18 mouse cellular contexts compared by ENCODE assay signal in genomic region chr12:111842565-111843433, GRCm38 (mm10). TPM values are rescaled to one million over a fixed set of nuclear protein-coding genes. Genes with fewer than 3 reads are reported as not detected.
DNase-seq lines count a peak whose midpoint lies in the region; ATAC-seq and TF ChIP-seq lines count a peak whose summit lies in the region.
"Had no signal": no experiment of that assay in that cellular context is flagged by ENCODE, and none has a peak within 500 bp of the region (broad histone marks: within the 10 kb centered on the region; RNA-seq: fewer than 3 reads in every experiment).

No protein-coding gene starts in this region.

- TF ChIP-seq RAD21 in CH12.LX (IDR thresholded peaks at IDR 0.05; ENCODE audit: low read depth, low read length), result no peak; the same call in none of the 2 replicates

- no peak for TF ChIP-seq POLR2A in CH12.LX (IDR thresholded peaks at IDR 0.05; ENCODE audit: low read depth, low read length)
- TF ChIP-seq POLR2A in cortical plate, adult 2 months (IDR thresholded peaks at IDR 0.05; ENCODE audit: extremely low read depth, insufficient read depth, low read length), result no peak

- H3K79me2 ChIP-seq in CH12.LX (replicated peaks; ENCODE audit: control insufficient read depth, extremely low read depth, insufficient read depth, poor library complexity, severe bottlenecking), result no peaks in the 10 kb centered on the region

- no peak for DNase-seq in layer of hippocampus, adult 2 months (ENCODE audit: low spot score in 2 of 2)
- DNase-seq in layer of hippocampus, postnatal 14 days (ENCODE audit: low spot score in 2 of 2), result no peak
- DNase-seq in CH12.LX (ENCODE audit: extremely low read depth), result peak; percentile 12
- DNase-seq in liver, postnatal 0 days, result no peak
- DNase-seq in spleen, postnatal 36 days (ENCODE audit: low spot score in 2 of 2), result no peak
- DNase-seq in ovary, postnatal 14 days (ENCODE audit: low spot score), result no peak
- DNase-seq: cerebellum, adult 18-20 months; gastrocnemius, postnatal 25 days; heart, postnatal 36 days; lung, postnatal 14 days; right cerebral cortex, postnatal 25 days had no signal

- no peaks in the 10 kb centered on the region for H3K27me3 ChIP-seq in CH12.LX (replicated peaks)
- H3K27me3 ChIP-seq in liver, postnatal 0 days (ENCODE audit: insufficient read depth, low read length), result no peaks in the 10 kb centered on the region
- no peaks in the 10 kb centered on the region for H3K27me3 ChIP-seq in forebrain, embryonic 12.5 days
- H3K27me3 ChIP-seq: heart, embryonic 12.5 days; limb, embryonic 13.5 days; midbrain, embryonic 13.5 days had no signal

- TF ChIP-seq EP300 in CH12.LX (IDR thresholded peaks at IDR 0.05; ENCODE audit: low read length), result no peak
- TF ChIP-seq EP300 in liver, postnatal 0 days (IDR thresholded peaks at IDR 0.05; ENCODE audit: low read depth), result no peak

- peaks cover 0 to 7% of the 10 kb centered on the region in 2 experiments for H3K36me3 ChIP-seq in CH12.LX (replicated peaks in 1 of 2; ENCODE audit: control insufficient read depth in 1 of 2, insufficient read depth in 1 of 2, low read length in 1 of 2)
- peaks cover 13% of the 10 kb centered on the region for H3K36me3 ChIP-seq in liver, postnatal 0 days (replicated peaks; ENCODE audit: insufficient read depth, low read length)
- H3K36me3 ChIP-seq in forebrain, embryonic 12.5 days (replicated peaks), result no peaks in the 10 kb centered on the region

- no peak overlapping the region for H3K9ac ChIP-seq in CH12.LX (ENCODE audit: insufficient read depth, low read depth)
- no peak overlapping the region for H3K9ac ChIP-seq in liver, postnatal 0 days (replicated peaks)
- no peak overlapping the region for H3K9ac ChIP-seq in forebrain, embryonic 12.5 days
- H3K9ac ChIP-seq: heart, embryonic 12.5 days; limb, embryonic 13.5 days; midbrain, embryonic 13.5 days had no signal

- no peak for TF ChIP-seq CTCF in layer of hippocampus, adult 2 months (conservative IDR thresholded peaks at IDR 0.05)
- TF ChIP-seq CTCF in CH12.LX (conservative IDR thresholded peaks at IDR 0.05 in 1 of 2, IDR thresholded peaks at IDR 0.05 in 1 of 2; ENCODE audit: low read depth in 2 of 2, low read length in 2 of 2), result no peak; a peak in 1 of 4 replicates
- no peak for TF ChIP-seq CTCF in cortical plate, adult 2 months (IDR thresholded peaks at IDR 0.05; ENCODE audit: extremely low read depth, insufficient read depth, low read length)
- TF ChIP-seq CTCF in liver, postnatal 0 days (IDR thresholded peaks at IDR 0.05; ENCODE audit: low read depth), result peak; percentile 24; the same call in 1 of the 2 replicates

- ATAC-seq in liver, postnatal 0 days, result peak; percentile 56
- ATAC-seq in forebrain, embryonic 12.5 days (ENCODE audit: low FRiP score), result no peak
- ATAC-seq: inflammation-experienced regulatory T-cells, adult 6 months; midbrain, embryonic 13.5 days had no signal

- no peak overlapping the region for H3K4me3 ChIP-seq in layer of hippocampus, adult 2 months
- H3K4me3 ChIP-seq in CH12.LX (replicated peaks in 1 of 3; ENCODE audit: low read depth in 2 of 3, low read length in 2 of 3, poor library complexity in 1 of 3), result no peak overlapping the region
- no peak overlapping the region for H3K4me3 ChIP-seq in cortical plate, adult 2 months (ENCODE audit: insufficient read depth, low read length)
- H3K4me3 ChIP-seq in liver, postnatal 0 days (ENCODE audit: low read depth, low read length), result no peak overlapping the region
- H3K4me3 ChIP-seq in forebrain, embryonic 12.5 days (replicated peaks), result no peak overlapping the region
- H3K4me3 ChIP-seq: erythroblast, embryonic 14.5 days; heart, embryonic 12.5 days; limb, embryonic 13.5 days; midbrain, embryonic 13.5 days had no signal

- in situ Hi-C loops in CH12.LX (cut with MboI; ENCODE audit: low pct_ligation_motif_present, low pct_unique_long_range_greater_than_20kb, low sequenced_read_pairs), result no loop called here

- H3K4me2 ChIP-seq in CH12.LX (ENCODE audit: insufficient read depth, low read depth, poor library complexity, severe bottlenecking), result no peak overlapping the region
- no peak overlapping the region for H3K4me2 ChIP-seq in liver, postnatal 0 days (ENCODE audit: low read depth, low read length)
- no peak overlapping the region for H3K4me2 ChIP-seq in forebrain, embryonic 12.5 days
- H3K4me2 ChIP-seq: heart, embryonic 12.5 days; limb, embryonic 13.5 days; midbrain, embryonic 13.5 days had no signal

- H3K4me1 ChIP-seq in CH12.LX (ENCODE audit: control insufficient read depth in 1 of 2, insufficient read depth in 2 of 2), result peaks cover 7 to 18% of the 10 kb centered on the region in 2 experiments
- no peaks in the 10 kb centered on the region for H3K4me1 ChIP-seq in cortical plate, adult 2 months (ENCODE audit: control insufficient read depth, insufficient read depth, low read length)
- peaks cover 2% of the 10 kb centered on the region; the same call in 1 of the 2 replicates for H3K4me1 ChIP-seq in liver, postnatal 0 days (ENCODE audit: insufficient read depth)
- no peaks in the 10 kb centered on the region for H3K4me1 ChIP-seq in forebrain, embryonic 12.5 days
- H3K4me1 ChIP-seq: heart, embryonic 12.5 days; limb, embryonic 13.5 days; midbrain, embryonic 13.5 days had no signal

- H3K27ac ChIP-seq in layer of hippocampus, adult 2 months, result peak overlapping the region; percentile 32; the same call in 1 of the 2 replicates
- H3K27ac ChIP-seq in CH12.LX (ENCODE audit: insufficient read depth, low read depth), result no peak overlapping the region
- H3K27ac ChIP-seq in cortical plate, adult 2 months (ENCODE audit: insufficient read depth, low read length), result 0 out of 2 replicates have a peak overlapping the region, but pooled peaks have one; percentile 12
- peak overlapping the region; percentile 22; the same call in 1 of the 2 replicates for H3K27ac ChIP-seq in liver, postnatal 0 days (ENCODE audit: low read depth)
- no peak overlapping the region for H3K27ac ChIP-seq in forebrain, embryonic 12.5 days
- H3K27ac ChIP-seq: limb, embryonic 13.5 days; midbrain, embryonic 13.5 days had no signal

- dilution Hi-C loops in CH12.LX (cut with MboI; ENCODE audit: extremely low pct_ligation_motif_present, extremely low pct_unique_long_range_greater_than_20kb, low sequenced_read_pairs), result no loop called here

- H3K9me3 ChIP-seq in CH12.LX (replicated peaks; ENCODE audit: low read length), result no peaks in the 10 kb centered on the region
- no peaks in the 10 kb centered on the region for H3K9me3 ChIP-seq in liver, postnatal 0 days (ENCODE audit: low read length)
- no peaks in the 10 kb centered on the region for H3K9me3 ChIP-seq in forebrain, embryonic 12.5 days
- H3K9me3 ChIP-seq: heart, embryonic 12.5 days; limb, embryonic 13.5 days; midbrain, embryonic 13.5 days had no signal

- WGBS in liver, postnatal 0 days (ENCODE audit: insufficient replicate concordance), result 63% methylated on average over 15 of the region's 15 CpGs
- WGBS in forebrain, embryonic 12.5 days, result 90% methylated on average over 15 of the region's 15 CpGs

TF ChIP-seq in CH12.LX, 34 proteins besides CTCF, POLR2A, EP300 and RAD21:
- peak; percentile 63 for TF ChIP-seq ELF1 (IDR thresholded peaks at IDR 0.05; ENCODE audit: low read depth, low read length)
- no peak for TF ChIP-seq NELFE (IDR thresholded peaks at IDR 0.05; ENCODE audit: low read depth, low read length)
TF ChIP-seq in CH12.LX: peak in this region for 1.

RNA-seq across cellular contexts. Expression of gene Zfyve21, which starts 28.8 kb away (rescaled TPM):
- 10 to 100 TPM; 20.0 to 20.6 TPM for total RNA-seq in layer of hippocampus, adult 2 months (2021)
- total RNA-seq in layer of hippocampus, postnatal 14 days (2021), result 10 to 100 TPM; 17.3 to 20.4 TPM
- total RNA-seq in CH12.LX (2012; rRNA removed) (5.9 and 8.4 TPM in 2 replicates), CH12.LX (2014; rRNA removed) (6.3 and 7.6 TPM in 2 replicates)
- 3.3 and 4.1 TPM in 2 replicates for polyA plus RNA-seq in CH12.LX (2012; ENCODE audit: insufficient read length, low read depth)
- polyA plus RNA-seq in cortical plate, adult 2 months (2012; rRNA removed), result 39.5 and 39.8 TPM in 2 replicates
- polyA plus RNA-seq in liver, postnatal 0 days (2015; fragmentation: Nextera tagmentation; extraction: Ambion mirVana), result 53.3 and 60.0 TPM in 2 replicates
- 50.3 and 55.0 TPM in 2 replicates for polyA plus RNA-seq in forebrain, embryonic 12.5 days (2016; fragmentation: Nextera tagmentation; extraction: Ambion mirVana)

RNA-seq across cellular contexts. Expression of gene Xrcc3, which starts 29.1 kb away (rescaled TPM):
- 1 to 10 TPM; 3.2 to 4.2 TPM for total RNA-seq in layer of hippocampus, adult 2 months (2021)
- 1 to 10 TPM; 3.0 to 3.9 TPM for total RNA-seq in layer of hippocampus, postnatal 14 days (2021)
- total RNA-seq in CH12.LX (2012; rRNA removed) (16.3 and 21.8 TPM in 2 replicates), CH12.LX (2014; rRNA removed) (7.4 and 11.8 TPM in 2 replicates)
- polyA plus RNA-seq in CH12.LX (2012; ENCODE audit: insufficient read length, low read depth), result 12.9 and 13.3 TPM in 2 replicates
- polyA plus RNA-seq in cortical plate, adult 2 months (2012; rRNA removed), result 10.5 and 13.8 TPM in 2 replicates
- polyA plus RNA-seq in liver, postnatal 0 days (2015; fragmentation: Nextera tagmentation; extraction: Ambion mirVana), result 2.0 and 2.1 TPM in 2 replicates
- 10.0 and 11.6 TPM in 2 replicates for polyA plus RNA-seq in forebrain, embryonic 12.5 days (2016; fragmentation: Nextera tagmentation; extraction: Ambion mirVana)

Comparison
In these comparisons a context has a peak if more than half of its experiments do, and no peak if none do; other contexts are left out.
1. H3K27ac ChIP-seq: peak in layer of hippocampus, adult 2 months (single experiment), cortical plate, adult 2 months (single experiment) and liver, postnatal 0 days (single experiment); none in CH12.LX (single experiment) and forebrain, embryonic 12.5 days (single experiment).